Mouse (Mus musculus) heart, adult 2 months (tissue): Measurements from ENCODE around the gene Ccdc82.

Experiments used
- CTCF ChIP-seq: fragments of 200-600 bp; IDR thresholded peaks from 2 replicates; pipeline ENCODE4 v1.8.1; 2022; ENCODE audit warnings: antibody characterized with exemption, mild to moderate bottlenecking, moderate library complexity
- EP300 ChIP-seq: fragments of 200-500 bp; IDR thresholded peaks from 2 replicates; pipeline ENCODE4 v1.6.1; 2011; ENCODE audit warnings: low read depth, low read length, control low read depth; ENCODE audit not compliant: insufficient read depth

- no peak for TF ChIP-seq EP300
- TF ChIP-seq CTCF, result no peak
Observed at GRCm38 (mm10) chr9:13323612-13324011, 76.9 kb downstream of the Ccdc82 start.
